Mouse (Mus musculus): ENCODE results near the gene Rufy2. TPM values are rescaled to one million over a fixed set of nuclear protein-coding genes. Genes with fewer than 3 reads are reported as not detected.
A peak's percentile ranks its signal among the peaks of the same experiment; 100 is the strongest.

Rufy2 gene
- 7.0 and 7.1 TPM in 2 replicates for polyA plus RNA-seq (2011; ENCODE audit: insufficient read depth, insufficient read length, low replicate concordance, missing spikeins)

DNA sequence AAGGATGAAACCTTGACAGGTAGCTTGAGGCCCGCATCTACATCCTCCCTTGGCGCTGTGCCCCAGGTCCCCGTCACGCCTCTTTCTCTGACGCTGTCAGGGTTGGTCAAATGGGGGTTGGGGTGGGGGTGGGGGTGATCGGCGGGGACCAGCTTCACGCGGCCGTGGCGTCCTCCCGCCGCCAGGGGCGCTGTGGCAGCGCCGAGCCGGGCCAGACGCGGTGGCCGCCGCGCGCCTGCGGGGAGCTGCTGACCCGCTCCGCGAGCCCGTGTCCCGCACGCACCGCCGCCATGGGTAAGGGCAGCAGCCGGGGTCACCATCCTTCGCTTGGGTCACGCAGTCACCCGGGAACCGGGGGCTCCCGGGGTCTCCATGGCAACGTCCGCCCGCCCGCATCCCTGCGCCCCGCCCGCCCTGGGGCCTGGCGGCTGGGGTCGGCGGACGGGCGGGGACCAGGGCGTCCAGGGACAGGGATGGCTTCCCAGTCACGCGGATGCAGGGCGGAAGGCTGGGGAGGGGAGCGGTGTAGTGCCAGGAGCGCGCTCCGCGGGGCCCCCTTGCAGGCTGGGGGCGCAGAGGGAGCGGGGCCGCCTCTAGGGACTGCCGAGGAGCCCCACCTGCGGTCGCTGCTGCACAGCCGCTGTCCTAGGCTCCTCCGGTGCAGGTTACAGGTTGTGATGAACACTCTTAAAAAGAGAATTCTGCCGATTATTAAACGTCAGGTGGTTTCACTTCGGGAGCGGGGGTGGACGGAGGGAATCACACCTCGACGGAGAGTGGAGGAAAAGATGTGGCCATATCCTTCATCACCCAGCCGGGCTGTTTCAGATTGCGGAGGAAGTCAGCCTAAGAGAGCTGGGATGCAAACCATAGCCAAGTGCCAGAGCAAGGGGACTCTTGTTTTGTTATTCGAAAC, at the start of gene Rufy2:
Rufy2 (plus strand) TSS at position 185 of the 916 bp plus-strand sequence.
- WGBS: under 1% methylated on average over 76 of the region's 77 CpGs
- H3K27ac ChIP-seq (ENCODE audit: control insufficient read depth, insufficient read depth, low read depth, low read length, poor library complexity): peak within 1 kb of the TSS; percentile 36; the same call in 1 of the 2 replicates

DNA sequence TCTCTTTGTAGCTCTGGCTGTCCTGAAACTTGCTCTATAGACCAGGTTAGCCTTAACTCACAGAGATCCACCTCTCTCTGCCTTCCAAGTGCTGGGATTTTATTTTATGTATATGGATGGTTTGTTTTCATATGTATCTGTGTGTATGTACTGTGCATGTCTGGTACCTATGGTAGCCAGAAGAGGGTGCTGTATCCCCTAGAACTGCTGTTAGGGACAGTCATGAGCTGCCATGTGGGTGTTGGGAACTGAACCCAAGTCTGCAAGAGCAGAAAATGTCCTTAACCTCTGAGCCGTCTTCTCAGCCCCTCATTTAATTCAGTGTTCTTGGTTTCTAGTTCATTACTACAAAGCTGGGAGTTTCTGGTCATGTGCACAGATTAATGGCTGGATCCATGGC, 47.6 kb upstream of the Rufy2 start:
- TF ChIP-seq CTCF (IDR thresholded peaks at IDR 0.05; ENCODE audit: control insufficient read depth, insufficient read depth, low read length): peak; percentile 24; the same call in 1 of the 2 replicates
- no peak for TF ChIP-seq POLR2A (IDR thresholded peaks at IDR 0.05; ENCODE audit: borderline replicate concordance, control insufficient read depth, low read depth, low read length)
- no peaks in the 10 kb centered on the region for H3K4me1 ChIP-seq (ENCODE audit: control insufficient read depth, insufficient read depth, low read length)
- 88% methylated on average over 1 of the region's 1 CpGs for WGBS
- no peak overlapping the region for H3K4me3 ChIP-seq (replicated peaks; ENCODE audit: control insufficient read depth, low read depth, low read length)
- H3K27ac ChIP-seq (ENCODE audit: control insufficient read depth, insufficient read depth, low read depth, low read length, poor library complexity): no peak overlapping the region

More for the DNA sequence above, at the start of gene Rufy2:
- TF ChIP-seq CTCF (IDR thresholded peaks at IDR 0.05; ENCODE audit: control insufficient read depth, insufficient read depth, low read length) (peak; percentile 71), POLR2A (IDR thresholded peaks at IDR 0.05; ENCODE audit: borderline replicate concordance, control insufficient read depth, low read depth, low read length) (0 out of 2 replicates have a peak, but pooled peaks have one; percentile 6)
- H3K4me1 ChIP-seq (ENCODE audit: control insufficient read depth, insufficient read depth, low read length): no peaks in the 10 kb centered on the region; the same call in 1 of the 2 replicates
- peak within 1 kb of the TSS; percentile 86 for H3K4me3 ChIP-seq (replicated peaks; ENCODE audit: control insufficient read depth, low read depth, low read length)

DNA sequence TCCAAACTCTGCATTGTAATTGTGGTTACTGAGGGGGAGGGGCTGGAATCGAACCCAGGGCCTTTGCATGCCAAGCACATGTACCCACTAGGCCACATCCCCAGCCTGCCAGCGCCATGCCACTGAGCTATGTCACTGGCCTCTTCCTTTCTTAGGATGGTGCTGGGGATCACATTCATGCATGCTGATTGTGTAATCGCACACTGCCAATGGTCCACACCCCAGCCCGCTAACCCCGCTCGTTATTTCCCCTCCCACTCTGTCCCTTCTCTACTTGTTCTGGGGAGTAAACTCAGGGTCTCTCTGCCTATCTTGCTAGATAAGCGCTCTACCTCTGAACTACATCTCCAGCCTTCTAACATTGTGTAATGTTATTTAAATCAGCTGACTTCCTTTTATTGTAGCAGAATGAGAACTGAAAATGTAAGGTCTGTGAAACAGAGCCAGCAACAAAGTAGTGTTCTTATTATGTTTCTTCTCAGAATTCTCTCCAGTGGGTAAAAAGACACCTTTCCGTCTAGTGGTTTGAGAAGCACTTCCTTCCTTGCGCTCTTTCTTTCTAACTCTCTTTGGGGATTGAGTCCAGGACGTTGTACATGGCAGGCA, 34.9 kb upstream of the Rufy2 start:
- Histone ChIP-seq H3K4me1 (ENCODE audit: control insufficient read depth, insufficient read depth, low read length) (peaks cover 5% of the 10 kb centered on the region; the same call in 1 of the 2 replicates), H3K27ac (ENCODE audit: control insufficient read depth, insufficient read depth, low read depth, low read length, poor library complexity) (no peak overlapping the region; the same call in 1 of the 2 replicates), H3K4me3 (replicated peaks; ENCODE audit: control insufficient read depth, low read depth, low read length) (no peak overlapping the region)
- no peak for TF ChIP-seq CTCF (IDR thresholded peaks at IDR 0.05; ENCODE audit: control insufficient read depth, insufficient read depth, low read length)
- TF ChIP-seq POLR2A (IDR thresholded peaks at IDR 0.05; ENCODE audit: borderline replicate concordance, control insufficient read depth, low read depth, low read length): no peak
- 25% methylated on average over 10 of the region's 10 CpGs for WGBS

DNA sequence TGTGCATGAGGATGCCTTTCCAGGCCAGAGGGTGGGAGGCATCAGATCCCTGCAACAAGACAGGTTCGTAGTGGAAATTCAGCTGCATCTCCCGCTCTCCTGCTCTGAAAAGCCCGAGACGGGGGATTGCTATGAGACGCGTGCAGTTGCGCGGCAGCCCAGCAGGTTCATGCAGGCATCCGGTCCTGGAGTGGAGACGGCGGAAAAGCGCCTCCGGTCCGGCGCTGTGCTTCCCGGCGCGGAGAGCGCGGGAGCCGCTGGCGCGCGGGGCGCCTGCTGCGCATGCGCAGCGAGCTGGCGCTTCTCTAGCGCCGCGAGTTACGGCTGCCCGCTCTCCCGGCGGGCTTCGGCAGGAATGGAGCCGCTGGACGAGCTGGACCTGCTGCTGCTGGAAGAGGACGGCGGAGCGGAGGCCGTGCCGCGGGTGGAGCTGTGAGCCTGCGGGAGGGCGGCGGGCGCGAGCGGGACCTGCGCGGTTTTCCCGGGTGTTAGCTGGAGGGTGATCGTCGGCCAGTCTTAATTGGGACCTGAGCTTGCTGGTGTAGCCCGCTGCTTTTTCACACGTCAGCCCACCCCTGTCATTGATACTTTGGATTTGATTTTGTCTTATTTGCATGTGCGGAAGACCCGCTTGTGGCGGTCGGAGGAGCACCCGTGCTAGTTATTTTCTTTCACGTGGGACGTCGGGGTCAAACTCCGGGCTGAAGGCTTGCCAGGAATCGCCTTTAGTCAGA, 33.1 kb upstream of the Rufy2 start, which contains the start of gene Dna2:
Dna2 (plus strand) TSS at position 289 of the 734 bp plus-strand sequence.
- under 1% methylated on average over 68 of the region's 68 CpGs for WGBS
- H3K27ac ChIP-seq (ENCODE audit: control insufficient read depth, insufficient read depth, low read depth, low read length, poor library complexity): peak within 1 kb of the TSS; percentile 81
- TF ChIP-seq POLR2A (IDR thresholded peaks at IDR 0.05; ENCODE audit: borderline replicate concordance, control insufficient read depth, low read depth, low read length) (peak; percentile 78; the same call in 1 of the 2 replicates), CTCF (IDR thresholded peaks at IDR 0.05; ENCODE audit: control insufficient read depth, insufficient read depth, low read length) (no peak)

DNA sequence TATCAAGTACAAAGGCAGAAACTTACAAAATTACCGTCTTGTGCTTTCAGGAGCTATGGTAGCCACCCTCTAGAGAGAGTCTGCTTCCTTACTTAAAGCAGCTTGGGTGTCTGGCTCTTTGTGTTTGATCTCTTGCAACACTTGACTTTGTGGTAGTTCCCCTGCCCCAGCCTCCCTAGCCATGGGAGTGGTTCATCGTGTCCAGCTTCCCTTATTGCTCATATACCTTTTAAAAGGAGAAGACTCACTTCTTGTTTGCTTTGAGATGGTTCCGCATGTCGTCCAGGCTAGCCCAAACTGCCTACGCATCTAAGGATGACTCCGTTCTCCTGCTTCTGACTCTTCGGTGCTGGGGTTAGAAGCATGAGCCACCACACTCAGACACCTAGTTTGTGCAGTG, 31.5 kb upstream of the Rufy2 start:
- 46% methylated on average over 7 of the region's 7 CpGs for WGBS
- Histone ChIP-seq H3K4me3 (replicated peaks; ENCODE audit: control insufficient read depth, low read depth, low read length) (peak overlapping the region; percentile 14), H3K27ac (ENCODE audit: control insufficient read depth, insufficient read depth, low read depth, low read length, poor library complexity) (peak overlapping the region; percentile 71), H3K4me1 (ENCODE audit: control insufficient read depth, insufficient read depth, low read length) (peaks cover 5% of the 10 kb centered on the region; the same call in 1 of the 2 replicates)
- no peak for TF ChIP-seq POLR2A (IDR thresholded peaks at IDR 0.05; ENCODE audit: borderline replicate concordance, control insufficient read depth, low read depth, low read length)
- no peak for TF ChIP-seq CTCF (IDR thresholded peaks at IDR 0.05; ENCODE audit: control insufficient read depth, insufficient read depth, low read length)

More for the DNA sequence above, 33.1 kb upstream of the Rufy2 start, which contains the start of gene Dna2:
- Histone ChIP-seq H3K4me3 (replicated peaks; ENCODE audit: control insufficient read depth, low read depth, low read length) (peak within 1 kb of the TSS; percentile 76), H3K4me1 (ENCODE audit: control insufficient read depth, insufficient read depth, low read length) (peaks cover 5% of the 10 kb centered on the region; the same call in 1 of the 2 replicates)

DNA sequence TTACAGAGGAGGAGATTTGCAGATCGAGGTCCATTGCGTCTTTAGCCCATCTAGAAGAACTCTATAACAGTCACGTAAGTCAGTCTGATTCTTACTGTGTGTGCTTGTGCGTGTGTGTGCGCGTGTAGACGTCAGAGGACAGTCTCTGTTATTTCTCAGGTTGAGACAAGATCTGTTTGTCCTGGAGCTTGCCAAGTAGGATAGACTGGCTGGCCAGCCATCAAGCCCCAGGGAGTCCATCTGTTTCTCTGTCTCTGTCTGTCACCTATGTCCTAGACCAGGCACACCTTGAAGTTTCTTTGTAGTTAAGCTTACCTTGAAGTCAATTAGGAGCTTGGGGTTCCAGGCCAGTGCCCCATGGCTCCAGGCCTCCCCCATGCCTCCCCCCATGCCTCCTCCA, 16.1 kb upstream of the Rufy2 start:
- no peak overlapping the region for H3K4me3 ChIP-seq (replicated peaks; ENCODE audit: control insufficient read depth, low read depth, low read length)
- H3K27ac ChIP-seq (ENCODE audit: control insufficient read depth, insufficient read depth, low read depth, low read length, poor library complexity): no peak overlapping the region
- TF ChIP-seq POLR2A (IDR thresholded peaks at IDR 0.05; ENCODE audit: borderline replicate concordance, control insufficient read depth, low read depth, low read length): no peak
- TF ChIP-seq CTCF (IDR thresholded peaks at IDR 0.05; ENCODE audit: control insufficient read depth, insufficient read depth, low read length): no peak
- 89% methylated on average over 7 of the region's 7 CpGs for WGBS
- H3K4me1 ChIP-seq (ENCODE audit: control insufficient read depth, insufficient read depth, low read length): no peaks in the 10 kb centered on the region

DNA sequence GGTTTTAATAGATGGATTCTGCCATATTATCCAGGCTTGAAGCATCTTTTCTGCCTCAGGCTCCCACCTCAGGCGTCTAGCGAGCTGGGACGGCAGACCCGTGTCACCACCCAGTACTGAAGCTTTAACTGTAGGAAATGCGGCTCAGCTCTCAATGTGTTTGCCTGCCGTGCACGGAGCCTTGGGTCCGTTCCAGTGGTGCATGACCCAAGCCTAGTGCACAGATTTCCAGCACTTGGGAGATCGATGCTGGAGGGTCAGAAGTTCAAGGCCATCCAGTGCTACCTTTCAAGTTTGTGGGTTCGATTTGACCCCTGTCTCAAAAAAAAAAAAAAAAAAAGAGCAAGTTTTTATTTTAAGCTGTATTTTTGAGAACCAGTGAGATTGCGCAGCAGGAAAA, 14.2 kb upstream of the Rufy2 start:
- TF ChIP-seq CTCF (IDR thresholded peaks at IDR 0.05; ENCODE audit: control insufficient read depth, insufficient read depth, low read length) (no peak), POLR2A (IDR thresholded peaks at IDR 0.05; ENCODE audit: borderline replicate concordance, control insufficient read depth, low read depth, low read length) (no peak)
- 92% methylated on average over 11 of the region's 11 CpGs for WGBS
- Histone ChIP-seq H3K4me1 (ENCODE audit: control insufficient read depth, insufficient read depth, low read length) (no peaks in the 10 kb centered on the region), H3K4me3 (replicated peaks; ENCODE audit: control insufficient read depth, low read depth, low read length) (no peak overlapping the region), H3K27ac (ENCODE audit: control insufficient read depth, insufficient read depth, low read depth, low read length, poor library complexity) (no peak overlapping the region)

Measured in bone marrow, adult 2 months (tissue).